ENCODE assay signal across 8 mouse cellular contexts in genomic region chr17:33978631-33979031, GRCm38 (mm10). TPM values are rescaled to one million over a fixed set of nuclear protein-coding genes. Genes with fewer than 3 reads are reported as not detected.
DNase-seq lines count a peak whose midpoint lies in the region; ATAC-seq and TF ChIP-seq lines count a peak whose summit lies in the region.

No protein-coding gene starts in this region.

- H3K9me3 ChIP-seq in liver, embryonic 13.5 days (replicated peaks) = no peaks in the 10 kb centered on the region

- H3K36me3 ChIP-seq in liver, embryonic 13.5 days = no peaks in the 10 kb centered on the region

- intact Hi-C loops in left cerebral cortex, adult 2 months (cut with DNase I) = no loop called here
- intact Hi-C loops in gastrocnemius, postnatal 14 days (cut with DNase I; ENCODE audit: low total_unique reads) = no loop called here

- under 1% methylated on average over 17 of the region's 17 CpGs for whole genome bisulfite sequencing in liver, embryonic 13.5 days (ENCODE audit: insufficient replicate concordance)

- H3K4me1 ChIP-seq in liver, embryonic 13.5 days (replicated peaks) = peaks cover 44% of the 10 kb centered on the region

- H3K27ac ChIP-seq in left cerebral cortex, adult 2 months = no peak overlapping the region
- peak overlapping the region; percentile 62 for H3K27ac ChIP-seq in liver, embryonic 13.5 days

- TF ChIP-seq CTCF in left cerebral cortex, adult 2 months (IDR thresholded peaks at IDR 0.05) = no peak

- peak overlapping the region; percentile 41 for H3K4me3 ChIP-seq in left cerebral cortex, adult 2 months
- peak overlapping the region; percentile 62 for H3K4me3 ChIP-seq in liver, embryonic 13.5 days (replicated peaks)

- H3K27me3 ChIP-seq in liver, embryonic 13.5 days = peaks cover 41% of the 10 kb centered on the region

- peak overlapping the region; percentile 61 for H3K9ac ChIP-seq in liver, embryonic 13.5 days

- ATAC-seq in liver, embryonic 13.5 days (ENCODE audit: low read depth) = peak; percentile 84
- peak; percentile 89 for ATAC-seq in monocyte, adult 5-6 weeks (replicated peaks; ENCODE audit: insufficient number of reproducible peaks, low FRiP score, low TSS enrichment, poor library complexity, severe bottlenecking)

- no peak for DNase-seq in left cerebral cortex, adult 2 months (ENCODE audit: extremely low spot score in 1 of 2, low spot score in 2 of 2)
- DNase-seq in left cerebral cortex, adult 11 months (ENCODE audit: low spot score) = no peak
- DNase-seq in cerebellum, postnatal 14 days = peak; percentile 54 to 68
- peak; percentile 75 for DNase-seq in gastrocnemius, postnatal 14 days
- DNase-seq in induced T-regulatory cell, adult 2 months (ENCODE audit: low read depth) = peak; percentile 95
- DNase-seq in liver, embryonic 13.5 days = peak; percentile 76
- DNase-seq in testis, postnatal 14 days (ENCODE audit: low spot score) = peak; percentile 54

- H3K4me2 ChIP-seq in liver, embryonic 13.5 days = peak overlapping the region; percentile 85

RNA-seq across cellular contexts. Expression of gene H2-K1, which starts 21.5 kb away (rescaled TPM):
- 10 to 100 TPM; 19.7 to 23.5 TPM for total RNA-seq in left cerebral cortex, adult 2 months (2021)
- total RNA-seq in gastrocnemius, postnatal 14 days (2021) = 10 to 100 TPM; 26.5 to 40.1 TPM
- 80.9 and 88.3 TPM in 2 replicates for polyA plus RNA-seq in liver, embryonic 13.5 days (2015; fragmentation: Nextera tagmentation; extraction: Ambion mirVana)
- total RNA-seq in monocyte, adult 5-6 weeks (2017) = 3,712 to 3,894 TPM (median 3,837 TPM) in 3 replicates

RNA-seq across cellular contexts. Expression of gene Rps18, which starts 22.8 kb away (rescaled TPM):
- 100 to 1,000 TPM; 311 to 327 TPM for total RNA-seq in left cerebral cortex, adult 2 months (2021)
- 100 to 1,000 TPM; 464 to 543 TPM for total RNA-seq in gastrocnemius, postnatal 14 days (2021)
- 1,343 and 1,499 TPM in 2 replicates for polyA plus RNA-seq in liver, embryonic 13.5 days (2015; fragmentation: Nextera tagmentation; extraction: Ambion mirVana)
- total RNA-seq in monocyte, adult 5-6 weeks (2017) = 765 to 894 TPM (median 817 TPM) in 3 replicates

RNA-seq across cellular contexts. Expression of gene Vps52, which starts 23.0 kb away (rescaled TPM):
- 10 to 100 TPM; 74.6 to 82.7 TPM for total RNA-seq in left cerebral cortex, adult 2 months (2021)
- 10 to 100 TPM; 30.5 to 33.1 TPM for total RNA-seq in gastrocnemius, postnatal 14 days (2021)
- polyA plus RNA-seq in liver, embryonic 13.5 days (2015; fragmentation: Nextera tagmentation; extraction: Ambion mirVana) = 27.7 and 30.1 TPM in 2 replicates
- 16.8 to 32.7 TPM (median 25.1 TPM) in 3 replicates for total RNA-seq in monocyte, adult 5-6 weeks (2017)

RNA-seq across cellular contexts. Expression of gene B3galt4, which starts 27.3 kb away (rescaled TPM):
- 1 to 10 TPM; 6.3 to 6.5 TPM for total RNA-seq in left cerebral cortex, adult 2 months (2021)
- total RNA-seq in gastrocnemius, postnatal 14 days (2021) = 1 to 10 TPM; 2.3 to 2.7 TPM
- polyA plus RNA-seq in liver, embryonic 13.5 days (2015; fragmentation: Nextera tagmentation; extraction: Ambion mirVana) = 2.3 and 2.5 TPM in 2 replicates
- 2.6 to 4.6 TPM (median 3.5 TPM) in 3 replicates for total RNA-seq in monocyte, adult 5-6 weeks (2017)

RNA-seq across cellular contexts. Expression of gene Wdr46, which starts 38.2 kb away (rescaled TPM):
- 10 to 100 TPM; 14.7 to 18.4 TPM for total RNA-seq in left cerebral cortex, adult 2 months (2021)
- total RNA-seq in gastrocnemius, postnatal 14 days (2021) = 10 to 100 TPM; 11.1 to 12.3 TPM
- polyA plus RNA-seq in liver, embryonic 13.5 days (2015; fragmentation: Nextera tagmentation; extraction: Ambion mirVana) = 30.1 and 34.9 TPM in 2 replicates
- 11.1 to 17.8 TPM (median 16.3 TPM) in 3 replicates for total RNA-seq in monocyte, adult 5-6 weeks (2017)

Comparison
In these comparisons a context has a peak if more than half of its experiments do, and no peak if none do; other contexts are left out.
1. DNase-seq: peak in cerebellum, postnatal 14 days (2 of 2), gastrocnemius, postnatal 14 days (single experiment), induced T-regulatory cell, adult 2 months (single experiment), liver, embryonic 13.5 days (single experiment) and testis, postnatal 14 days (single experiment); none in left cerebral cortex, adult 2 months (0 of 2) and left cerebral cortex, adult 11 months (single experiment).
2. RNA of gene H2-K1, which starts 21.5 kb away (total RNA-seq): 3,712 to 3,894 TPM in monocyte, adult 5-6 weeks; 26.5 to 40.1 TPM in gastrocnemius, postnatal 14 days and 19.7 to 23.5 TPM in left cerebral cortex, adult 2 months; every median in the first group is over 10 times any median in the second.